Mouse (Mus musculus): ENCODE data around the gene Kdm4b. TPM values are rescaled to one million over a fixed set of nuclear protein-coding genes. Genes with fewer than 3 reads are reported as not detected.

The Kdm4b gene
- polyA plus RNA-seq, 1 experiment from 2014 or later = 24.1 TPM

DNA sequence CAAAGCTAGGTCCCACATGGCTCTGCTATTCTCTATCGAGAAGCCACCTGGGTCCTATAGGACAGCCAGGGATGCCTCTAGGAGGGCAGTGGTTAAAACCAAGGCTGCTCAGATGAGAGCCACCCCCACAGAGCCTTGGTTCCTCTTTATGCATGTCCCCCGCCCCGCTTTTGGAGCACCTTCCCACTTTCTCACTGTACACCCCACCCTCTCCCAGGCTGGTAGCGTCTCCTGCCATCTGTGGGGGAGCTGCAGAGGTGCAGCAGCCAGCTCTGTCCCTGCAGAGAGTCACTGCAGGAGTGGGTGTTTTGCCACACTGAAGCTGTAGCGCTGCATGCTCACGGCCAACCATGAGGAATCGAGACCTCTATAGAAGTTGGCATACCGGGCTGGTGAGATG lies 42.5 kb upstream of the Kdm4b start:
- Histone ChIP-seq H3K9ac (ENCODE audit: low read length) (no peak overlapping the region), H3K4me1 (ENCODE audit: control insufficient read depth in 2 of 2, insufficient read depth in 2 of 2, low read length in 2 of 2) (peaks cover 13 to 19% of the 10 kb centered on the region in 2 experiments), H3K36me3 (ENCODE audit: control insufficient read depth, insufficient read depth, low read length) (peaks cover 85% of the 10 kb centered on the region), H3K27ac (replicated peaks in 1 of 2; ENCODE audit: control insufficient read depth in 1 of 2, insufficient read depth in 1 of 2, low read depth in 2 of 2, low read length in 2 of 2) (no peak overlapping the region), H3K4me2 (ENCODE audit: low read length) (no peak overlapping the region), H3K27me3 (ENCODE audit: control insufficient read depth, insufficient read depth, low read length) (no peaks in the 10 kb centered on the region), H3K4me3 (ENCODE audit: control insufficient read depth in 1 of 2, insufficient read depth in 1 of 2, low read depth in 1 of 2, low read length in 2 of 2) (no peak overlapping the region), H3K9me3 (ENCODE audit: control insufficient read depth, low read length) (no peaks in the 10 kb centered on the region)
- ATAC-seq (ENCODE audit: insufficient number of reproducible peaks, insufficient read depth, low FRiP score, low read depth) = no peak
- 92% methylated on average over 8 of the region's 8 CpGs for WGBS

DNA sequence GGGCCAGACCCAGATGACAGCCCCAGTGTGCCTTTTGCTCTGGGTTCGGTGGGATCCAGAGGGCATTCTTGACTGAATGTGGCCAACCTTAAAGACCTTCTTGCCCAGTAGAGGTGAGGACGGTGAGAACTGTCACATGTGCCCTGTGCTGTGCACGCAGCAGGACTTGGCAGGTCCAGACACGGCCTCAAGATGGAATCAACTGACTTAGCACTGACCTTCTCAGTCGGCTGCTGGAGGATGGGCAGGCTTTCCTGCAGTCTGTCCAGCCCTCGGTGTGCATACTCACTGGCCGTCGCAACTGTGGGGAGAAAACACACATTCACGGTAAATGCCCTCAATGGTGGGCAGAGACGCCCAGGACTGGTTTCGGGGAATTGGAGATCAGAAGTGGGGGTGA lies 39.9 kb upstream of the Kdm4b start:
- ATAC-seq (ENCODE audit: insufficient number of reproducible peaks, insufficient read depth, low FRiP score, low read depth) = no peak

DNA sequence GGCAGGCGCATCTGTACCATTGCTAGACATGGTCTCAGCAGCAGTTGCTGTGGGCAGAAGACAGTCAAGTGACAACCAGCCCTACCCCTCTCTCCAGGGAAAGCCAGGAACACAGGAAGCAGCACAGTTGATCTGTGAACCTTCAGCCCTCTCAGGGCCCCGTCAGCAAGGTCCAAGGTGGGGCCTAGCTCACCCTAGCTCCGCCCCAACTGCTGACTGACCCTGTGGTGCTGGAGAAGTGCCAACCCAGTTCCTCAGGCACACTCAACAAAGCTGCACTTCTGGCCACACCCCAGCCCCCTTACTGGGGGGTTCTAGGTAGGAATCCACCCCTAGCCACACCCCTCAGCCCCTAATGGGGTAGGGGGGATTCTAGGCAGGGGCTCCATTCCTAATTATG lies 38.0 kb upstream of the Kdm4b start:
- Histone ChIP-seq H3K9ac (ENCODE audit: low read length) (peak overlapping the region; percentile 57), H3K4me2 (ENCODE audit: low read length) (peak overlapping the region; percentile 90), H3K36me3 (ENCODE audit: control insufficient read depth, insufficient read depth, low read length) (peaks cover 43% of the 10 kb centered on the region), H3K4me1 (ENCODE audit: control insufficient read depth in 2 of 2, insufficient read depth in 2 of 2, low read length in 2 of 2) (peaks cover 20 to 30% of the 10 kb centered on the region in 2 experiments), H3K4me3 (ENCODE audit: control insufficient read depth in 1 of 2, insufficient read depth in 1 of 2, low read depth in 1 of 2, low read length in 2 of 2) (peak overlapping the region; percentile 6 to 16; a peak in 1 of 4 replicates), H3K27me3 (ENCODE audit: control insufficient read depth, insufficient read depth, low read length) (no peaks in the 10 kb centered on the region), H3K27ac (replicated peaks in 1 of 2; ENCODE audit: control insufficient read depth in 1 of 2, insufficient read depth in 1 of 2, low read depth in 2 of 2, low read length in 2 of 2) (peak overlapping the region; percentile 66 to 97), H3K9me3 (ENCODE audit: control insufficient read depth, low read length) (no peaks in the 10 kb centered on the region)
- WGBS = 33% methylated on average over 3 of the region's 3 CpGs
- ATAC-seq (ENCODE audit: insufficient number of reproducible peaks, insufficient read depth, low FRiP score, low read depth) = no peak

More for the DNA sequence above, 39.9 kb upstream of the Kdm4b start:
- Histone ChIP-seq H3K4me3 (ENCODE audit: control insufficient read depth in 1 of 2, insufficient read depth in 1 of 2, low read depth in 1 of 2, low read length in 2 of 2) (no peak overlapping the region), H3K4me2 (ENCODE audit: low read length) (no peak overlapping the region), H3K36me3 (ENCODE audit: control insufficient read depth, insufficient read depth, low read length) (peaks cover 59% of the 10 kb centered on the region), H3K4me1 (ENCODE audit: control insufficient read depth in 2 of 2, insufficient read depth in 2 of 2, low read length in 2 of 2) (peaks cover 16 to 27% of the 10 kb centered on the region in 2 experiments), H3K27ac (replicated peaks in 1 of 2; ENCODE audit: control insufficient read depth in 1 of 2, insufficient read depth in 1 of 2, low read depth in 2 of 2, low read length in 2 of 2) (no peak overlapping the region), H3K27me3 (ENCODE audit: control insufficient read depth, insufficient read depth, low read length) (no peaks in the 10 kb centered on the region), H3K9ac (ENCODE audit: low read length) (no peak overlapping the region), H3K9me3 (ENCODE audit: control insufficient read depth, low read length) (no peaks in the 10 kb centered on the region)
- 96% methylated on average over 11 of the region's 11 CpGs for WGBS

DNA sequence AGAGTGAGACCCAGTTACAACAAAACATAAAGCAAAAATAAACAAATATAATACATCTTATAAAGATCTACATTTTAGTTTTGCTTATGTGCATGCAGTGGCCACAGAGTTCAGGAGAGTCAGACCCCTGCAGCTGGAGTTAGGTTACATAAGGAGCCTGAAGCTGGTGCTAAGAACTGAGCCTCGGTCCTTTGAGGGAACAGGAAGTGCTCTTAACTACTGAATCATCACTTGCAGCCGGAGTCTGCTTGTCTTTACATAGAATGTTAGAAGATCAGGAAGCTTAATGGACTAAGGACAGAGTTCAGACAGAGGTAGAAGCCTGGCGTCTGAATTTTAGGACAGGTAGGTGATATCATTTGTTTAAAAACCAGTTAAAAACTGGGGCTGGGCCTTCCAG lies 37.0 kb upstream of the Kdm4b start:
- peaks cover 33% of the 10 kb centered on the region for H3K36me3 ChIP-seq (ENCODE audit: control insufficient read depth, insufficient read depth, low read length)
- H3K4me1 ChIP-seq (ENCODE audit: control insufficient read depth in 2 of 2, insufficient read depth in 2 of 2, low read length in 2 of 2) = peaks cover 20 to 30% of the 10 kb centered on the region in 2 experiments
- peak overlapping the region; percentile 90 for H3K4me2 ChIP-seq (ENCODE audit: low read length)
- H3K4me3 ChIP-seq (ENCODE audit: control insufficient read depth in 1 of 2, insufficient read depth in 1 of 2, low read depth in 1 of 2, low read length in 2 of 2) = peak overlapping the region; percentile 59 to 67
- H3K9me3 ChIP-seq (ENCODE audit: control insufficient read depth, low read length) = no peaks in the 10 kb centered on the region
- H3K27me3 ChIP-seq (ENCODE audit: control insufficient read depth, insufficient read depth, low read length) = no peaks in the 10 kb centered on the region
- H3K27ac ChIP-seq (replicated peaks in 1 of 2; ENCODE audit: control insufficient read depth in 1 of 2, insufficient read depth in 1 of 2, low read depth in 2 of 2, low read length in 2 of 2) = peak overlapping the region; percentile 73 to 97
- H3K9ac ChIP-seq (ENCODE audit: low read length) = peak overlapping the region; percentile 89
- ATAC-seq (ENCODE audit: insufficient number of reproducible peaks, insufficient read depth, low FRiP score, low read depth) = no peak
- WGBS = 41% methylated on average over 3 of the region's 3 CpGs

DNA sequence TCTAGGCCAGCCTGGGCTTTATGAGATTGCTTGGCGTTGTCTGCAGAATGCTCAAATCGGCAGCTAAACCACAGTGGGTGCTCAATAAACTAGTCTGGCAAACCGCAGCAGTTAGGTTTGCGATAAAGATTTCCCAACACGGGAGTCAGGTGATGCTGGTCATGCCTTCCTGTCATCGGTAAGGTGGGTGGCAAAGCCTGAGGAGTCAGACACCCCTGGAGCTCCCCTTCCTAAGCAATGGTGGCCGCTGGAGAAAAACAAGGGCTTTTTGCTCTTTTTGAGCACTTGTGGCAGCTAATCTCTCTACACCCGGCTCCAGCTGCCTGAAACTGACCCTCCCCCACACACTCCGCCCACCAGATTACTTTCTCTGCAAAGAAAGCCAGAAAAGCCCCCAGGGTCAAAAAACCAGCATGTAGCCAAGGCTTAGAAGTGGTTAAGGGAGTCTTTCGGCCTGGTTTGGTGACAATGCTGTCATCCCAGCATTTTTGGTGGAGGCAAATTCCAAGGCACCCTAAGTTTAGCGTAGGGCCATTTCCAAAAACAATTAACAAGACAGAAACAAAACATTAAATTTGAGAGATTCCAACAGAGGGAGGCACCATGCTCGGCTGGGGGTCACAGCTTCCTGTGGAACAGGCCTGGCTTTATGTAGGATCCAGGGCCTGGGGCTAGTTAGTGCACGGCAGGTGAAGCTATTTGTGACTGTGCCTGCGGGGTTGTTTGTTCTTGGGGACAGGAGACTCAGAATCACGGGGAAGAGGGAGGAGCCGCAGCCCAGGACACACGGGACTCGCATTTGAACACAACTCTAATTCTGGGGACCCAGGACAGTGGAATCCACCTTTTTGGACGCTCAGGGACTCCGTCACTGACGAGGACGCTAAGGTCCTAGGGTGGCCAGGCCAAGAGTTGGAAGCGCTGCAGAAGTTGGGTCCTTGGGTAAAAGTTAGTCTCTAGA lies 36.2 kb upstream of the Kdm4b start:
- ATAC-seq (ENCODE audit: insufficient number of reproducible peaks, insufficient read depth, low FRiP score, low read depth) = peak; percentile 33; the same call in 1 of the 2 replicates
- Histone ChIP-seq H3K36me3 (ENCODE audit: control insufficient read depth, insufficient read depth, low read length) (peaks cover 25% of the 10 kb centered on the region), H3K27ac (replicated peaks in 1 of 2; ENCODE audit: control insufficient read depth in 1 of 2, insufficient read depth in 1 of 2, low read depth in 2 of 2, low read length in 2 of 2) (peak overlapping the region; percentile 73 to 97), H3K4me3 (ENCODE audit: control insufficient read depth in 1 of 2, insufficient read depth in 1 of 2, low read depth in 1 of 2, low read length in 2 of 2) (peak overlapping the region; percentile 59 to 67), H3K4me2 (ENCODE audit: low read length) (peak overlapping the region; percentile 90), H3K9me3 (ENCODE audit: control insufficient read depth, low read length) (no peaks in the 10 kb centered on the region), H3K27me3 (ENCODE audit: control insufficient read depth, insufficient read depth, low read length) (no peaks in the 10 kb centered on the region), H3K4me1 (ENCODE audit: control insufficient read depth in 2 of 2, insufficient read depth in 2 of 2, low read length in 2 of 2) (peaks cover 20 to 30% of the 10 kb centered on the region in 2 experiments), H3K9ac (ENCODE audit: low read length) (peak overlapping the region; percentile 89)
- 3% methylated on average over 23 of the region's 23 CpGs for WGBS

DNA sequence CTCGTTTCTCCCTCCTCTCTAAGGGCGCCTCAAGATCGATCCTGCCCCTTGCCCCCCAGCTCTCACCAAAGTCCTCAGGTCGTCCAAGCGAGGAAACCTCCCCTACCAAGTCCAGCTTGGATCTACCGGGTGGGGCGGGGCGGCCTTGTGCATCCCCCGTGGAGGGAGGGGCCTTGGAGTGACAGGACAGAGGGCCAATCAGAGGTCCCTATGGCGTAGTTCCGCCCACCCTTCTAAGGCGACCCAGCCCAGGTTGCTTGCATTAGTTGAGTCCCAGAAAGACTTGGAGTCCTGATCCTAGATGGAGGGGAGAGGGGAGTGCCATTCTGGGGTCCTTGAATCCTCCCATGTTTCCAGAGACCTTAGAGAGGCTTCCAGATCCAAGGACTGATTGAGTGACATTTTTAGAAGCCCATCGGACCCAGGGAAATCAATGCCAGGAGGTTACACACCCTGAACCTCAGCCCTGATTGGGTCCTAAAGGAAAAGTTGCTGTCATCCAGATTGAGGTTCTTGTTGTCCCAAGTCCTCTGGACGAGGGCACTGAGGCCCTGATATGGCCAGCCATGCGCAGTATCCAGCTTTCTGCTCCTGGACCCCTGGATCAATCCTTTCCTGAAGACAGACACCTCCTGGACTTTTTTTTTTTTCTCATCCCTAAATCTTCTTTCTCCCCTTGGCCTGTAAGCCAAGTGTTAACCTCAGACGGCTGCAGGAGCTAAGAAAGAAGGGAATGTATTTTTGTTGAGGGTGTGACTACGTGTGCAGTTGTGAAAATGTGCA lies 35.3 kb upstream of the Kdm4b start:
- peaks cover 16% of the 10 kb centered on the region for H3K36me3 ChIP-seq (ENCODE audit: control insufficient read depth, insufficient read depth, low read length)
- 2% methylated on average over 17 of the region's 17 CpGs for WGBS
- peak overlapping the region; percentile 73 to 97 for H3K27ac ChIP-seq (replicated peaks in 1 of 2; ENCODE audit: control insufficient read depth in 1 of 2, insufficient read depth in 1 of 2, low read depth in 2 of 2, low read length in 2 of 2)
- ATAC-seq (ENCODE audit: insufficient number of reproducible peaks, insufficient read depth, low FRiP score, low read depth) = peak; percentile 90
- H3K9me3 ChIP-seq (ENCODE audit: control insufficient read depth, low read length) = no peaks in the 10 kb centered on the region
- H3K9ac ChIP-seq (ENCODE audit: low read length) = peak overlapping the region; percentile 89
- peak overlapping the region; percentile 59 to 67 for H3K4me3 ChIP-seq (ENCODE audit: control insufficient read depth in 1 of 2, insufficient read depth in 1 of 2, low read depth in 1 of 2, low read length in 2 of 2)
- peak overlapping the region; percentile 90 for H3K4me2 ChIP-seq (ENCODE audit: low read length)
- H3K27me3 ChIP-seq (ENCODE audit: control insufficient read depth, insufficient read depth, low read length) = no peaks in the 10 kb centered on the region
- H3K4me1 ChIP-seq (ENCODE audit: control insufficient read depth in 2 of 2, insufficient read depth in 2 of 2, low read length in 2 of 2) = peaks cover 20 to 30% of the 10 kb centered on the region in 2 experiments

DNA sequence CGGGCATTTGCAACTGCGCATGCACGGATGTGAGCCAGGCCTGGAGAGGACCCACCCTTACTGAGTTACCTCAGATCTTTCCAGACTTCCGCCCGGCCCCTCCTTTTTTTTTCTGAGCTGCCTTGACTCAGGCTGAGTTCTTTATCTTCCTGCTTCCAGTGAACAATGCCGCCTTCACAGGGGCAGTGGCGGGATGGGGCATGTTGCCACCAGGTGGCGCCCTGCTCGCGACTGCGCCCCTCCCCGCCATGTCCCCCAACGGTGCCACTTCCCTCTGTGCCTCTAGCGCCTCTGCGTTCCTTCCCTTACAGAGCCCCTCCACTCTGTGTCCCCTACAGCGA lies 34.7 kb upstream of the Kdm4b start:
- WGBS = 0% methylated on average over 16 of the region's 16 CpGs
- H3K9me3 ChIP-seq (ENCODE audit: control insufficient read depth, low read length) = no peaks in the 10 kb centered on the region
- H3K4me2 ChIP-seq (ENCODE audit: low read length) = peak overlapping the region; percentile 90
- H3K4me3 ChIP-seq (ENCODE audit: control insufficient read depth in 1 of 2, insufficient read depth in 1 of 2, low read depth in 1 of 2, low read length in 2 of 2) = peak overlapping the region in 1 of 2 experiments; percentile 67; a peak in 1 of 4 replicates
- peak overlapping the region; percentile 89 for H3K9ac ChIP-seq (ENCODE audit: low read length)
- H3K27me3 ChIP-seq (ENCODE audit: control insufficient read depth, insufficient read depth, low read length) = no peaks in the 10 kb centered on the region
- peak overlapping the region; percentile 73 to 97 for H3K27ac ChIP-seq (replicated peaks in 1 of 2; ENCODE audit: control insufficient read depth in 1 of 2, insufficient read depth in 1 of 2, low read depth in 2 of 2, low read length in 2 of 2)
- peak; percentile 79 for ATAC-seq (ENCODE audit: insufficient number of reproducible peaks, insufficient read depth, low FRiP score, low read depth)
- H3K36me3 ChIP-seq (ENCODE audit: control insufficient read depth, insufficient read depth, low read length) = peaks cover 10% of the 10 kb centered on the region
- peaks cover 20 to 30% of the 10 kb centered on the region in 2 experiments for H3K4me1 ChIP-seq (ENCODE audit: control insufficient read depth in 2 of 2, insufficient read depth in 2 of 2, low read length in 2 of 2)
